Mouse (Mus musculus): ENCODE data around the gene Lamb3. TPM values are rescaled to one million over a fixed set of nuclear protein-coding genes. Genes with fewer than 3 reads are reported as not detected.

The Lamb3 gene
- polyA plus RNA-seq, 1 experiment from 2014 or later: 0.28 TPM

GRCm38 (mm10) chr1:193195169-193195810, 12.2 kb upstream of the Lamb3 start:
- Histone ChIP-seq H3K4me2 (ENCODE audit: low read depth, low read length, severe bottlenecking) (no peak overlapping the region), H3K9ac (ENCODE audit: low read length) (no peak overlapping the region), H3K27me3 (ENCODE audit: control insufficient read depth, insufficient read depth, low read length) (no peaks in the 10 kb centered on the region), H3K4me3 (ENCODE audit: low read depth, low read length) (no peak overlapping the region), H3K9me3 (ENCODE audit: control insufficient read depth, low read length) (no peaks in the 10 kb centered on the region), H3K27ac (ENCODE audit: low read depth, low read length) (no peak overlapping the region), H3K4me1 (replicated peaks; ENCODE audit: control insufficient read depth, insufficient read depth, low read length) (no peaks in the 10 kb centered on the region), H3K36me3 (ENCODE audit: control insufficient read depth, insufficient read depth, low read length) (no peaks in the 10 kb centered on the region)
- no peak for DNase-seq (ENCODE audit: low spot score)
- WGBS: 59% methylated on average over 3 of the region's 3 CpGs
- ATAC-seq (replicated peaks; ENCODE audit: low FRiP score): no peak

DNA sequence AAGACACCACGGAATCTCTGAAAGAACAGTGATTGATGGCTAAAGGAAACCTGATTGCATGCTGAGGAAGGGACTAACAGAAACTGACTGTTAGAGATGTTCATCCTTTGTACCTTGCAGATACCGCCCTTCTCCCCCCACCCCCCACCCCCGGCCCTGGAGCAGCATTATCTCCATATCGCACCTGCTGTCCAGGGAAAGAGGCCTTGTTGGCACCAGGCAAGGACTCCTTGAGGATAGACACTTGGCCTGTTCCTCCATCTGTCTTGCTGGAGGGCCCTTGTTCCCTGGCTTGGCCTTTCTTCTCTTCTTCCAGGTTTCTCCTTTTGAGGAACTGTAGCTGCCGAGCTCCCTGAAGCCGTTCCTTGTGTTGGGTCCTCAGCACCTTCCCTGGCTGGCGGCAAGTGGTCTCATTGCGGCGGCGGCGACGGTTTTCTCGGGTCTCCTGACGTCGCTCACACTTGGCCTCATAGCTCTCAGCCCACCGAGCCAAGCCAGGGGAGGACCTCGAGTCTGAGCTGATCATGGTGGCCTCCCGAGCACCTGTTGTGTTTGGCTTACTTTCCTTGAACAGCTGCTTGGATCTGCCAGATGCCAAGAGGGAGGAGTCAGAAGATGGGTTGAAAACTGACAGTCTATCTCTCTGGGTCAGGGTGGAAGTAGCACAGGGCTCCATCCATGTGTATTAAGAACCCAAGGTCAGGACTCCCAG, 9.8 kb upstream of the Lamb3 start:
- Histone ChIP-seq H3K9me3 (ENCODE audit: control insufficient read depth, low read length) (no peaks in the 10 kb centered on the region), H3K9ac (ENCODE audit: low read length) (no peak overlapping the region), H3K4me2 (ENCODE audit: low read depth, low read length, severe bottlenecking) (no peak overlapping the region), H3K4me1 (replicated peaks; ENCODE audit: control insufficient read depth, insufficient read depth, low read length) (no peaks in the 10 kb centered on the region), H3K4me3 (ENCODE audit: low read depth, low read length) (no peak overlapping the region), H3K27ac (ENCODE audit: low read depth, low read length) (no peak overlapping the region), H3K36me3 (ENCODE audit: control insufficient read depth, insufficient read depth, low read length) (no peaks in the 10 kb centered on the region), H3K27me3 (ENCODE audit: control insufficient read depth, insufficient read depth, low read length) (no peaks in the 10 kb centered on the region)
- DNase-seq (ENCODE audit: low spot score) (no peak), ATAC-seq (replicated peaks; ENCODE audit: low FRiP score) (no peak)
- 91% methylated on average over 18 of the region's 18 CpGs for WGBS

DNA sequence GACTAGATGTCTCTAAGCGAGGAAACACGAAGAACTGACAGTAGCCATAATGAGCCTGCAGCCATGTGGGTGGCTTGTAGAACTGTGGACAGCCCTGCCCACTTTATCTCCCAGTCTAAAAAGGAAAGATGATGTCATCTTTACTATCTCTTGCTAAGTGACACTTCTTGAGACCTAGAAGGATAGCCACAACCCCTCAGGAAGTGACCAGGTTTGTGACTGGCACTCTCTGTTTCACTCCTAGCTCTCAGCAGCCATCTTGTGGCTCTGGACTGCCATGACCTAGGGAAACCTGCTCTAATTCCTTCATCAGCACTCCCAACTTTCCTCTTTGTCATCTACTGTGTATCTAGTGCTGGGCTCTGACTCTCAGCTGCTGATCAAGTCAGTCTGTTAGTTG, 9.2 kb upstream of the Lamb3 start:
- no peak overlapping the region for H3K4me3 ChIP-seq (ENCODE audit: low read depth, low read length)
- DNase-seq (ENCODE audit: low spot score) (no peak), ATAC-seq (replicated peaks; ENCODE audit: low FRiP score) (no peak)
- no peak overlapping the region for H3K9ac ChIP-seq (ENCODE audit: low read length)
- no peaks in the 10 kb centered on the region for H3K36me3 ChIP-seq (ENCODE audit: control insufficient read depth, insufficient read depth, low read length)
- no peak overlapping the region for H3K4me2 ChIP-seq (ENCODE audit: low read depth, low read length, severe bottlenecking)
- H3K27me3 ChIP-seq (ENCODE audit: control insufficient read depth, insufficient read depth, low read length): no peaks in the 10 kb centered on the region
- 85% methylated on average over 2 of the region's 2 CpGs for WGBS
- no peak overlapping the region for H3K27ac ChIP-seq (ENCODE audit: low read depth, low read length)
- H3K4me1 ChIP-seq (replicated peaks; ENCODE audit: control insufficient read depth, insufficient read depth, low read length): no peaks in the 10 kb centered on the region
- no peaks in the 10 kb centered on the region for H3K9me3 ChIP-seq (ENCODE audit: control insufficient read depth, low read length)

GRCm38 (mm10) chr1:193200640-193201382, 6.7 kb upstream of the Lamb3 start:
- no peak overlapping the region for H3K9ac ChIP-seq (ENCODE audit: low read length)
- DNase-seq (ENCODE audit: low spot score) (no peak), ATAC-seq (replicated peaks; ENCODE audit: low FRiP score) (no peak)
- no peaks in the 10 kb centered on the region for H3K27me3 ChIP-seq (ENCODE audit: control insufficient read depth, insufficient read depth, low read length)
- H3K4me1 ChIP-seq (replicated peaks; ENCODE audit: control insufficient read depth, insufficient read depth, low read length): no peaks in the 10 kb centered on the region
- H3K9me3 ChIP-seq (ENCODE audit: control insufficient read depth, low read length): no peaks in the 10 kb centered on the region
- no peaks in the 10 kb centered on the region for H3K36me3 ChIP-seq (ENCODE audit: control insufficient read depth, insufficient read depth, low read length)
- WGBS: 85% methylated on average over 8 of the region's 8 CpGs
- no peak overlapping the region for H3K27ac ChIP-seq (ENCODE audit: low read depth, low read length)
- H3K4me2 ChIP-seq (ENCODE audit: low read depth, low read length, severe bottlenecking): no peak overlapping the region
- H3K4me3 ChIP-seq (ENCODE audit: low read depth, low read length): no peak overlapping the region

- WGBS: 61% methylated on average over 5 of the region's 5 CpGs
- Histone ChIP-seq H3K4me2 (ENCODE audit: low read depth, low read length, severe bottlenecking) (no peak within 1 kb of the TSS), H3K9ac (ENCODE audit: low read length) (no peak within 1 kb of the TSS), H3K27ac (ENCODE audit: low read depth, low read length) (no peak within 1 kb of the TSS), H3K4me3 (ENCODE audit: low read depth, low read length) (no peak within 1 kb of the TSS), H3K4me1 (replicated peaks; ENCODE audit: control insufficient read depth, insufficient read depth, low read length) (no peaks in the 10 kb centered on the region), H3K27me3 (ENCODE audit: control insufficient read depth, insufficient read depth, low read length) (no peaks in the 10 kb centered on the region), H3K9me3 (ENCODE audit: control insufficient read depth, low read length) (no peaks in the 10 kb centered on the region), H3K36me3 (ENCODE audit: control insufficient read depth, insufficient read depth, low read length) (no peaks in the 10 kb centered on the region)
- no peak for ATAC-seq (replicated peaks; ENCODE audit: low FRiP score)
- DNase-seq (ENCODE audit: low spot score): no peak
Measured at GRCm38 (mm10) chr1:193201383-193201778, 6.1 kb upstream of the Lamb3 start, which contains the start of gene Traf3ip3. TSS of gene Traf3ip3 (minus strand) at chr1:193201703.

DNA sequence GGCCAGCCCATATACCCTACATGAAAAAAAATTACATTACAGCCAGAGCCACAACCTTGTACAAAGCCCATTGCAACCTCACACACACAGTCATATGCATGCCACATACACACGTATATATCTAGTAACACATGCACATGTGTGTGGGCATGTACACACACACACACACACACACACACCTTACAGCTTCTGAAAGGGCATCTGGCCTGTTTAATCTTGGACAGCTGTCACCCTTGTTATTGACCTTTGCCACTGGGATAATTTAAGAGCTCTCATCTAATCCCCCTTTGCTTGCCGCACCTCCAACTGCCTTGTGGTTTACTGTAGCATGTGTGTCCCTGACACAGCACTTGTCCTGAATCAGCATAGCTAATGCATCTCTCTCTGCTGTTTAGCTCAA, 3.7 kb upstream of the Lamb3 start:
- H3K9me3 ChIP-seq (ENCODE audit: control insufficient read depth, low read length): no peaks in the 10 kb centered on the region
- H3K4me2 ChIP-seq (ENCODE audit: low read depth, low read length, severe bottlenecking): no peak overlapping the region
- H3K36me3 ChIP-seq (ENCODE audit: control insufficient read depth, insufficient read depth, low read length): no peaks in the 10 kb centered on the region
- H3K27ac ChIP-seq (ENCODE audit: low read depth, low read length): no peak overlapping the region
- DNase-seq (ENCODE audit: low spot score): no peak
- ATAC-seq (replicated peaks; ENCODE audit: low FRiP score): no peak
- WGBS: 75% methylated on average over 2 of the region's 2 CpGs
- H3K4me3 ChIP-seq (ENCODE audit: low read depth, low read length): no peak overlapping the region
- no peaks in the 10 kb centered on the region for H3K4me1 ChIP-seq (replicated peaks; ENCODE audit: control insufficient read depth, insufficient read depth, low read length)
- H3K9ac ChIP-seq (ENCODE audit: low read length): no peak overlapping the region
- H3K27me3 ChIP-seq (ENCODE audit: control insufficient read depth, insufficient read depth, low read length): no peaks in the 10 kb centered on the region

GRCm38 (mm10) chr1:193205431-193205830, 2.1 kb upstream of the Lamb3 start:
- Histone ChIP-seq H3K36me3 (ENCODE audit: control insufficient read depth, insufficient read depth, low read length) (no peaks in the 10 kb centered on the region), H3K4me3 (ENCODE audit: low read depth, low read length) (no peak overlapping the region), H3K4me2 (ENCODE audit: low read depth, low read length, severe bottlenecking) (no peak overlapping the region), H3K27ac (ENCODE audit: low read depth, low read length) (no peak overlapping the region), H3K27me3 (ENCODE audit: control insufficient read depth, insufficient read depth, low read length) (no peaks in the 10 kb centered on the region), H3K4me1 (replicated peaks; ENCODE audit: control insufficient read depth, insufficient read depth, low read length) (no peaks in the 10 kb centered on the region), H3K9me3 (ENCODE audit: control insufficient read depth, low read length) (no peaks in the 10 kb centered on the region), H3K9ac (ENCODE audit: low read length) (no peak overlapping the region)
- 84% methylated on average over 2 of the region's 2 CpGs for WGBS
- ATAC-seq (replicated peaks; ENCODE audit: low FRiP score) (no peak), DNase-seq (ENCODE audit: low spot score) (no peak)

DNA sequence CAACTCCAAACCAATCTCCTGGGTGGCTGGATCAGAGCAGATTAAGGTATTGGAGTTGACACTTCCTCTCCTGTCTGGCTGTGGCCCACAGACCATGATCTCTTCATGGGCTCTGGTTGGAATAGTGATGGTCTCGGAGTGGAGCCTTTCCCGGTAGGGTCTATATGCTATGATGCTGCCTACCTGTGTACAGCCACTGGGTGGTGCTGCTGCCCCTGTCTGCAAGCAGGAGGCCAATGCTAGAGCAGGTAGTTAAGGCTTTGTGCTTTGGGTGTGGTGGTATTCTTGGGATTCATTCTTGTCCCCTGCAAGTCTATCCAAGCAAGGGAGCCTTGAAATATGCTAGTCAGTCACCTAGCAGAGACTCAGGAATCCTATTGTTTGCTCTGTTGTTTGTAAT, 679 bp downstream of the Lamb3 start:
- no peak overlapping the region for H3K4me2 ChIP-seq (ENCODE audit: low read depth, low read length, severe bottlenecking)
- no peaks in the 10 kb centered on the region for H3K4me1 ChIP-seq (replicated peaks; ENCODE audit: control insufficient read depth, insufficient read depth, low read length)
- 51% methylated on average over 2 of the region's 2 CpGs for WGBS
- no peak for DNase-seq (ENCODE audit: low spot score)
- H3K9ac ChIP-seq (ENCODE audit: low read length): no peak overlapping the region
- no peaks in the 10 kb centered on the region for H3K9me3 ChIP-seq (ENCODE audit: control insufficient read depth, low read length)
- no peaks in the 10 kb centered on the region for H3K36me3 ChIP-seq (ENCODE audit: control insufficient read depth, insufficient read depth, low read length)
- ATAC-seq (replicated peaks; ENCODE audit: low FRiP score): 0 out of 2 replicates have a peak, but pooled peaks have one; percentile 63
- no peak overlapping the region for H3K4me3 ChIP-seq (ENCODE audit: low read depth, low read length)
- no peaks in the 10 kb centered on the region for H3K27me3 ChIP-seq (ENCODE audit: control insufficient read depth, insufficient read depth, low read length)
- H3K27ac ChIP-seq (ENCODE audit: low read depth, low read length): no peak overlapping the region
